Mouse (Mus musculus) embryo, embryonic 10.5 days (tissue): Measurements from ENCODE around the gene Krit1.
"Not testable (repeated sequence)": the region's sequence is repeated elsewhere in the genome, so short reads cannot be mapped to it uniquely, and the experiment has no call there.

Experiments used
- DNase-seq: peaks from one replicate; pipeline ENCODE4 v3.0.0-alpha.2; 2015; ENCODE audit warnings: low spot score

The Krit1 gene

GRCm38 (mm10) chr5:3802433-3803291 lies at the start of gene Krit1, which contains the start of gene Ankib1:
Gene Krit1, plus strand, starts transcription at chr5:3803184.
Gene Ankib1, minus strand, starts transcription at chr5:3802925.
- DNase-seq: peak; percentile 91

- DNase-seq: no peak
Observed at GRCm38 (mm10) chr5:3771512-3771911, 31.5 kb upstream of the Krit1 start.

- DNase-seq: no peak
Observed at GRCm38 (mm10) chr5:3772017-3772416, 31.0 kb upstream of the Krit1 start.

GRCm38 (mm10) chr5:3782670-3783069 lies 20.3 kb upstream of the Krit1 start:
- no peak for DNase-seq

GRCm38 (mm10) chr5:3783947-3784681 lies 18.9 kb upstream of the Krit1 start:
- DNase-seq: no peak

- DNase-seq: no peak
Observed at GRCm38 (mm10) chr5:3784751-3785496, 18.1 kb upstream of the Krit1 start.

- no peak for DNase-seq
Observed at GRCm38 (mm10) chr5:3787548-3787947, 15.4 kb upstream of the Krit1 start.

GRCm38 (mm10) chr5:3791048-3791447 lies 11.9 kb upstream of the Krit1 start:
- DNase-seq: no peak

- DNase-seq: not testable (repeated sequence)
Observed at GRCm38 (mm10) chr5:3797101-3797500, 5.9 kb upstream of the Krit1 start.

GRCm38 (mm10) chr5:3798656-3799055 lies 4.3 kb upstream of the Krit1 start:
- not testable (repeated sequence) for DNase-seq

- no peak for DNase-seq
Observed at GRCm38 (mm10) chr5:3800041-3800440, 2.9 kb upstream of the Krit1 start.

GRCm38 (mm10) chr5:3800881-3801280 lies 2.1 kb upstream of the Krit1 start:
- no peak for DNase-seq

GRCm38 (mm10) chr5:3801672-3802432 lies 1.1 kb upstream of the Krit1 start:
- DNase-seq: no peak

GRCm38 (mm10) chr5:3803292-3804165 lies 545 bp downstream of the Krit1 start:
- DNase-seq: peak; percentile 52

GRCm38 (mm10) chr5:3808472-3808871 lies 5.5 kb downstream of the Krit1 start:
- DNase-seq: no peak

- DNase-seq: no peak
Observed at GRCm38 (mm10) chr5:3834107-3834506, 31.1 kb downstream of the Krit1 start.

- DNase-seq: peak; percentile 30
Observed at GRCm38 (mm10) chr5:3845026-3845425, 42.0 kb downstream of the Krit1 start, which contains the start of gene Lrrd1. Gene Lrrd1, plus strand, starts transcription at chr5:3845173.

- DNase-seq: no peak
Observed at GRCm38 (mm10) chr5:3870161-3870560, 67.2 kb downstream of the Krit1 start.

- no peak for DNase-seq
Observed at GRCm38 (mm10) chr5:3872348-3872747, 69.4 kb downstream of the Krit1 start.

- no peak for DNase-seq
Observed at GRCm38 (mm10) chr5:3873485-3873884, 70.5 kb downstream of the Krit1 start.
